Mouse (Mus musculus) stomach, postnatal 0 days (tissue): ENCODE measurements around the gene Snd1.

Experiments used
- CTCF ChIP-seq: IDR thresholded peaks from 2 replicates; pipeline ENCODE4 v1.5.1; 2016; ENCODE audit warnings: antibody characterized with exemption, low read depth, mild to moderate bottlenecking, moderate library complexity
- EP300 ChIP-seq: optimal IDR thresholded peaks from 2 replicates; pipeline ENCODE3; 2016; ENCODE audit warnings: antibody characterized with exemption

DNA sequence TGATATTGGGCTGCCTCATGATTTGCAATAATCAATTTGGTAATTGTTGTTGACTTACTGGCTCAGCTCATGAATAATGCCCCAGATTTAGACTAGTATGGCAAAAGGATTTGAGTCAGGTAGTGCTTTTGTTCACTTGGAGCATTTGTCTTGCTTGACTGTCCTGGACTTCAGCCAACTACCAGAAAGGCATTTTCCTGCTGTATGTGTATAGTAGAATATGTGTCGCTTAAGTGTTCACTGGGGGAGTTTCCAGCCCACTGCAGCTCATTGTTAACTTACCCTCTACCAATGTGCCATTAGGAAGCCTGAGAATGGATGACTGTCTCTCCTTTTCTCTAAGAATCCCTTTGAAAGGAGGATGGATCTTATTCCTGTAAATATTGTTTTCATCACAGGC is 268.6 kb downstream of the Snd1 start:
- TF ChIP-seq CTCF = no peak
- no peak for TF ChIP-seq EP300
